Mouse (Mus musculus): ENCODE measurements around the gene Gm21586. TPM values are rescaled to one million over a fixed set of nuclear protein-coding genes. Genes with fewer than 3 reads are reported as not detected.
"Not testable (repeated sequence)": the region's sequence is repeated elsewhere in the genome, so short reads cannot be mapped to it uniquely, and the experiment has no call there.

Gene Gm21586
- total RNA-seq (2021): not detected
- long read RNA-seq, experiment 1, partial matches to known transcripts: 0 of 1 reads
- long read RNA-seq, experiment 1, other reads (novel, unspliced or antisense): 1 of 1 reads
- long read RNA-seq, experiment 2: 0 reads

GRCm38 (mm10) chr4:42439078-42439477, at the start of gene Gm21586:
Gene Gm21586 (plus strand): TSS chr4:42439378.
- not testable (repeated sequence) for DNase-seq

- not testable (repeated sequence) for DNase-seq
These were observed 27.3 kb downstream of the Gm21586 start, which contains the start of gene Gm2163 for GRCm38 (mm10) chr4:42466452-42466851. Gene Gm2163 (plus strand): TSS chr4:42466752.

Other genes starting within 250 kb of the Gm21586 start
- gene Gm10600, start 198.7 kb upstream of the Gm21586 start, total RNA-seq (2021): under 1 TPM; 0.36 to 0.95 TPM
- not detected for gene Ccl21b, start 183.6 kb upstream of the Gm21586 start, total RNA-seq (2021)
- gene Gm21953, start 145.1 kb upstream of the Gm21586 start, total RNA-seq (2021): not detected
- not detected for gene Fam205a3, start 121.0 kb upstream of the Gm21586 start, total RNA-seq (2021)
- gene Gm2163, start 27.4 kb downstream of the Gm21586 start, total RNA-seq (2021): under 1 TPM; 0.30 to 0.33 TPM
- gene Fam205a2, start 88.8 kb downstream of the Gm21586 start, total RNA-seq (2021): not detected
- not detected for gene Gm10591, start 172.8 kb downstream of the Gm21586 start, total RNA-seq (2021)
- gene Gm2564, start 190.3 kb downstream of the Gm21586 start, total RNA-seq (2021): 10 to 100 TPM in 1 of 2 experiments, 1 to 10 TPM in 1; 8.9 to 11.1 TPM
- 1 to 10 TPM; 3.7 to 8.7 TPM for gene Ccl27b, start 215.9 kb downstream of the Gm21586 start, total RNA-seq (2021)
- gene Il11ra2, start 222.5 kb downstream of the Gm21586 start, total RNA-seq (2021): not detected

Measured in adrenal gland, postnatal 36 days (tissue).